Mouse (Mus musculus) kidney, embryonic 15.5 days (tissue): ENCODE results near the gene Minpp1. TPM values are rescaled to one million over a fixed set of nuclear protein-coding genes. Genes with fewer than 3 reads are reported as not detected.
"Not testable (repeated sequence)": the region's sequence is repeated elsewhere in the genome, so short reads cannot be mapped to it uniquely, and the experiment has no call there.

ENCODE experiments used
- ATAC-seq: fragments of 200-750 bp; cut with Nextera tagmentation; replicated peaks from 2 replicates; pipeline ENCODE4 v1.8.0; 2017; ENCODE audit warnings: moderate TSS enrichment; ENCODE audit not compliant: low FRiP score
- H3K27ac ChIP-seq: fragments of 300-500 bp; sonication (generic); 2 replicates; pipeline ENCODE4 v1.5.1; 2015; ENCODE audit warnings: mild to moderate bottlenecking, inconsistent platforms
- H3K27me3 ChIP-seq: fragments of 300-500 bp; sonication (generic); 2 replicates; pipeline ENCODE4 v1.6.1; 2015; ENCODE audit warnings: inconsistent platforms
- H3K36me3 ChIP-seq: fragments of 300-500 bp; sonication (generic); 2 replicates; pipeline ENCODE4 v1.6.1; 2015; ENCODE audit warnings: inconsistent platforms
- H3K4me1 ChIP-seq: fragments of 300-500 bp; sonication (generic); 2 replicates; pipeline ENCODE4 v1.6.1; 2015; ENCODE audit warnings: inconsistent platforms
- H3K4me2 ChIP-seq: fragments of 300-500 bp; sonication (generic); 2 replicates; pipeline ENCODE4 v1.6.1; 2015; ENCODE audit warnings: moderate library complexity, mild to moderate bottlenecking, inconsistent platforms
- H3K4me3 ChIP-seq: fragments of 300-500 bp; sonication (generic); replicated peaks from 2 replicates; pipeline ENCODE4 v1.5.1; 2015; ENCODE audit warnings: mild to moderate bottlenecking, inconsistent platforms
- H3K9ac ChIP-seq: fragments of 300-500 bp; sonication (generic); 2 replicates; pipeline ENCODE4 v1.6.1; 2015; ENCODE audit warnings: mild to moderate bottlenecking, inconsistent platforms
- H3K9me3 ChIP-seq: fragments of 300-500 bp; sonication (generic); replicated peaks from 2 replicates; pipeline ENCODE4 v1.6.1; 2016; ENCODE audit warnings: inconsistent platforms
- WGBS: fragments of 180-500 bp; shearing (Covaris S2); methylation state at CpG from one replicate; pipeline ENCODE4 v1.1.7; 2015; ENCODE audit warnings: mixed read lengths; 5-methylcytosine and 5-hydroxymethylcytosine counted together
- polyA plus RNA-seq: library from polyadenylated mRNA; unstranded; fragments of >200 nt; fragmentation: Nextera tagmentation; extraction: Ambion mirVana; gene quantifications from 2 replicates; pipeline ENCODE4 v1.2.1, GENCODE M21; 2015

Gene Minpp1
- 73.7 and 75.4 TPM in 2 replicates for polyA plus RNA-seq

GRCm38 (mm10) chr19:32485681-32486105, at the start of gene Minpp1:
TSS of gene Minpp1 (plus strand) at chr19:32485769.
- Histone ChIP-seq H3K9me3 (no peaks in the 10 kb centered on the region), H3K4me1 (peaks cover 21% of the 10 kb centered on the region), H3K4me3 (peak within 1 kb of the TSS; percentile 59), H3K4me2 (peak within 1 kb of the TSS; percentile 73), H3K36me3 (no peaks in the 10 kb centered on the region), H3K27me3 (no peaks in the 10 kb centered on the region), H3K27ac (peak within 1 kb of the TSS; percentile 91), H3K9ac (peak within 1 kb of the TSS; percentile 56)
- under 1% methylated on average over 64 of the region's 64 CpGs for WGBS
- ATAC-seq: peak; percentile 93

GRCm38 (mm10) chr19:32439356-32439755, 46.2 kb upstream of the Minpp1 start:
- Histone ChIP-seq H3K36me3 (no peaks in the 10 kb centered on the region), H3K27ac (no peak overlapping the region), H3K4me3 (no peak overlapping the region), H3K9ac (no peak overlapping the region), H3K9me3 (no peaks in the 10 kb centered on the region), H3K4me2 (no peak overlapping the region), H3K27me3 (no peaks in the 10 kb centered on the region), H3K4me1 (no peaks in the 10 kb centered on the region)
- 87% methylated on average over 2 of the region's 2 CpGs for WGBS
- ATAC-seq: no peak

GRCm38 (mm10) chr19:32441568-32441967, 44.0 kb upstream of the Minpp1 start:
- no peak overlapping the region for H3K9ac ChIP-seq
- no peak for ATAC-seq
- H3K4me2 ChIP-seq: no peak overlapping the region
- WGBS: 97% methylated on average over 11 of the region's 11 CpGs
- no peaks in the 10 kb centered on the region for H3K4me1 ChIP-seq
- H3K27me3 ChIP-seq: no peaks in the 10 kb centered on the region
- no peak overlapping the region for H3K27ac ChIP-seq
- no peaks in the 10 kb centered on the region for H3K9me3 ChIP-seq
- no peaks in the 10 kb centered on the region for H3K36me3 ChIP-seq
- H3K4me3 ChIP-seq: no peak overlapping the region

GRCm38 (mm10) chr19:32448931-32449330, 36.6 kb upstream of the Minpp1 start:
- H3K4me1 ChIP-seq: no peaks in the 10 kb centered on the region
- no peak overlapping the region for H3K27ac ChIP-seq
- WGBS: 93% methylated on average over 10 of the region's 10 CpGs

GRCm38 (mm10) chr19:32452231-32452630, 33.3 kb upstream of the Minpp1 start:
- no peak overlapping the region for H3K4me3 ChIP-seq
- ATAC-seq: no peak
- H3K36me3 ChIP-seq: no peaks in the 10 kb centered on the region
- no peaks in the 10 kb centered on the region for H3K27me3 ChIP-seq
- 78% methylated on average over 4 of the region's 4 CpGs for WGBS
- H3K9me3 ChIP-seq: no peaks in the 10 kb centered on the region
- no peaks in the 10 kb centered on the region for H3K4me1 ChIP-seq
- no peak overlapping the region for H3K9ac ChIP-seq
- H3K4me2 ChIP-seq: no peak overlapping the region
- H3K27ac ChIP-seq: no peak overlapping the region

More at GRCm38 (mm10) chr19:32448931-32449330, 36.6 kb upstream of the Minpp1 start:
- Histone ChIP-seq H3K4me3 (no peak overlapping the region), H3K9me3 (no peaks in the 10 kb centered on the region), H3K4me2 (no peak overlapping the region), H3K27me3 (no peaks in the 10 kb centered on the region), H3K9ac (no peak overlapping the region), H3K36me3 (no peaks in the 10 kb centered on the region)
- no peak for ATAC-seq

- no peak overlapping the region for H3K9ac ChIP-seq
- H3K9me3 ChIP-seq: 0 out of 2 replicates have a peak, but pooled peaks cover 5% of the 10 kb centered on the region
- H3K27ac ChIP-seq: no peak overlapping the region
- WGBS: 88% methylated on average over 2 of the region's 2 CpGs
- no peak for ATAC-seq
- H3K4me2 ChIP-seq: no peak overlapping the region
- no peaks in the 10 kb centered on the region for H3K36me3 ChIP-seq
- H3K4me1 ChIP-seq: no peaks in the 10 kb centered on the region
- no peak overlapping the region for H3K4me3 ChIP-seq
- H3K27me3 ChIP-seq: no peaks in the 10 kb centered on the region
These were observed 28.8 kb upstream of the Minpp1 start for GRCm38 (mm10) chr19:32456744-32457143.

GRCm38 (mm10) chr19:32457631-32458030, 27.9 kb upstream of the Minpp1 start:
- H3K4me1 ChIP-seq, H3K4me2 ChIP-seq, H3K9ac ChIP-seq, H3K27ac ChIP-seq, H3K27me3 ChIP-seq, H3K4me3 ChIP-seq, H3K36me3 ChIP-seq, H3K9me3 ChIP-seq, ATAC-seq: not testable (repeated sequence)
- WGBS: 91% methylated on average over 8 of the region's 8 CpGs

- Histone ChIP-seq H3K9ac (no peak overlapping the region), H3K36me3 (no peaks in the 10 kb centered on the region), H3K9me3 (0 out of 2 replicates have a peak, but pooled peaks cover 5% of the 10 kb centered on the region), H3K27me3 (no peaks in the 10 kb centered on the region), H3K4me3 (no peak overlapping the region), H3K4me2 (no peak overlapping the region), H3K27ac (no peak overlapping the region), H3K4me1 (no peaks in the 10 kb centered on the region)
- WGBS: 91% methylated on average over 6 of the region's 6 CpGs
- no peak for ATAC-seq
These were observed 22.5 kb upstream of the Minpp1 start for GRCm38 (mm10) chr19:32463037-32463436.

- WGBS: 88% methylated on average over 4 of the region's 4 CpGs
- Histone ChIP-seq H3K4me3 (no peak overlapping the region), H3K4me2 (no peak overlapping the region), H3K4me1 (no peaks in the 10 kb centered on the region), H3K9me3 (no peaks in the 10 kb centered on the region), H3K27me3 (no peaks in the 10 kb centered on the region), H3K9ac (no peak overlapping the region), H3K36me3 (no peaks in the 10 kb centered on the region), H3K27ac (no peak overlapping the region)
- no peak for ATAC-seq
These were observed 20.3 kb upstream of the Minpp1 start for GRCm38 (mm10) chr19:32465228-32465627.

GRCm38 (mm10) chr19:32466478-32466877, 19.1 kb upstream of the Minpp1 start, which contains the start of gene Rpl9-ps6:
TSS of gene Rpl9-ps6 (minus strand) at chr19:32466578.
- Histone ChIP-seq H3K27ac (no peak within 1 kb of the TSS), H3K9ac (no peak within 1 kb of the TSS), H3K27me3 (no peaks in the 10 kb centered on the region), H3K4me1 (no peaks in the 10 kb centered on the region), H3K4me3 (no peak within 1 kb of the TSS), H3K4me2 (no peak within 1 kb of the TSS), H3K36me3 (no peaks in the 10 kb centered on the region), H3K9me3 (no peaks in the 10 kb centered on the region)
- 81% methylated on average over 6 of the region's 6 CpGs for WGBS
- no peak for ATAC-seq

GRCm38 (mm10) chr19:32467325-32467724, 18.2 kb upstream of the Minpp1 start:
- no peaks in the 10 kb centered on the region for H3K4me1 ChIP-seq
- H3K36me3 ChIP-seq: no peaks in the 10 kb centered on the region
- H3K4me3 ChIP-seq: no peak overlapping the region
- WGBS: 94% methylated on average over 5 of the region's 5 CpGs
- no peaks in the 10 kb centered on the region for H3K27me3 ChIP-seq
- H3K27ac ChIP-seq: no peak overlapping the region
- no peak overlapping the region for H3K9ac ChIP-seq
- no peak overlapping the region for H3K4me2 ChIP-seq
- H3K9me3 ChIP-seq: no peaks in the 10 kb centered on the region
- ATAC-seq: no peak

- no peak for ATAC-seq
- WGBS: 21% methylated on average over 6 of the region's 6 CpGs
- Histone ChIP-seq H3K27me3 (no peaks in the 10 kb centered on the region), H3K4me2 (peak overlapping the region; percentile 25; the same call in 1 of the 2 replicates), H3K36me3 (no peaks in the 10 kb centered on the region), H3K27ac (no peak overlapping the region), H3K4me3 (no peak overlapping the region), H3K9me3 (0 out of 2 replicates have a peak, but pooled peaks cover 3% of the 10 kb centered on the region), H3K4me1 (no peaks in the 10 kb centered on the region), H3K9ac (no peak overlapping the region)
These were observed 15.5 kb upstream of the Minpp1 start for GRCm38 (mm10) chr19:32470059-32470497.
